Mouse (Mus musculus): ENCODE results near the gene Gm13420. TPM values are rescaled to one million over a fixed set of nuclear protein-coding genes. Genes with fewer than 3 reads are reported as not detected.

Gm13420 gene
- polyA plus RNA-seq, 1 experiment from 2014 or later: not detected

DNA sequence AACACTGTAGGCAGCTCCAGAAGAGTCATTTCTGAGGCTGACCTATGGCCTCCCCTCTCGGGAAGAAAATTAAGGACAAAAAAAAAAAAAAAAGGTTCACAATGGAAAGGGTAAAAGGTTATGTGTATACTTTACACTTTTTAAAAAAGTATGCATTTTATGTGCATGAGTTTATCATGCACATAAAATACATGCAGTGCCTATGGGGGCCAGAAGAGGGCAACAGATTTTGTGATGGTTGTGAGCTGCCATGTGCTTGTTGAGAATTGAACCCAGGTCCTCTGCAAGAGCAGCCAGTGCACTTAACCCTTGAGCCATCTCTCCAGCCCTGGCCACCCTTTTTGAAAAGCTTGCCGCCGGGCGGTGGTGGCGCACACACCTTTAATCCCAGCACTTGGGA is 3.6 kb downstream of the Gm13420 start:
- 45% methylated on average over 5 of the region's 5 CpGs for WGBS
- peak; percentile 43 for DNase-seq (ENCODE audit: low spot score)
- H3K27ac ChIP-seq (replicated peaks; ENCODE audit: low read depth, low read length): no peak overlapping the region
- H3K36me3 ChIP-seq (ENCODE audit: control insufficient read depth, insufficient read depth, low read length): no peaks in the 10 kb centered on the region
- no peak overlapping the region for H3K4me2 ChIP-seq (ENCODE audit: low read depth, severe bottlenecking)
- ATAC-seq (ENCODE audit: insufficient number of reproducible peaks, low FRiP score, low TSS enrichment, low read depth): no peak
- peaks cover 8% of the 10 kb centered on the region; the same call in 1 of the 2 replicates for H3K4me1 ChIP-seq (ENCODE audit: control insufficient read depth, insufficient read depth, low read length)
- no peak overlapping the region for H3K4me3 ChIP-seq (ENCODE audit: low read depth, low read length)
- no peak overlapping the region for H3K9ac ChIP-seq (ENCODE audit: low read length)
- H3K27me3 ChIP-seq (ENCODE audit: control insufficient read depth, insufficient read depth, low read length): peaks cover 61% of the 10 kb centered on the region
- H3K9me3 ChIP-seq (ENCODE audit: control insufficient read depth, low read length): no peaks in the 10 kb centered on the region

DNA sequence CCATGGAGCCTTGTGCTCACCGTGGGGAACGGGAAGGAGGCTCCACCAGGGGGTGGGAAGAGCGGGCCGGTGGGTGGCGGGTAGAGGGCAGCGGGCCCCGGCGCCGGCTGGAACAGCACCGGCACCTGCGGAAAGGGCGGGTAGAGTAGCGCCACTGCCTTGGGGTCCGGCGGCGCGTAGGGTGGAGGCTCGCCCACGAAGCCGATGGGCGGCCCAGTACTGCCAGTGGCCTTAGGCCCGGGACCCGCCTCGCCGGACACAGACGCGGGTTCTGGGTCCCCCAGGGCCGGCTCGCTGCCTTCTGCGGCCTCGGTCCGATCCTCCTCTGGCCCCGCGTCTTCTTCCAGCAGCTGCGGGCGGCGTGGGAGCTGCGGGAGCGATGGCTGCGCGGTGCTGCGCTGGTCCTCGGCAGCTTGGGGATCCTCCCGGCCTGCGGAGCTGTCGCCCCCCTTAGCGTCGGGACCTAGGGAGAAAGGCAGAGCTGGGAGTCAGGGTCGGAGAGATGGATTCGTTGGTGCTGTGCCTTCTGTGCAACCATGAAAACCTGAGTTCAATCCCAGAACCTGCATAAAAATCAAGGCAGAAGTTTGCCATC is 4.2 kb downstream of the Gm13420 start:
- Histone ChIP-seq H3K27me3 (ENCODE audit: control insufficient read depth, insufficient read depth, low read length) (peaks cover 57% of the 10 kb centered on the region), H3K27ac (replicated peaks; ENCODE audit: low read depth, low read length) (no peak overlapping the region), H3K4me1 (ENCODE audit: control insufficient read depth, insufficient read depth, low read length) (peaks cover 8% of the 10 kb centered on the region; the same call in 1 of the 2 replicates), H3K4me2 (ENCODE audit: low read depth, severe bottlenecking) (peak overlapping the region; percentile 55), H3K9ac (ENCODE audit: low read length) (peak overlapping the region; percentile 22; the same call in 1 of the 2 replicates), H3K9me3 (ENCODE audit: control insufficient read depth, low read length) (no peaks in the 10 kb centered on the region), H3K4me3 (ENCODE audit: low read depth, low read length) (peak overlapping the region; percentile 23), H3K36me3 (ENCODE audit: control insufficient read depth, insufficient read depth, low read length) (no peaks in the 10 kb centered on the region)
- WGBS: 4% methylated on average over 38 of the region's 50 CpGs
- DNase-seq (ENCODE audit: low spot score) (no peak), ATAC-seq (ENCODE audit: insufficient number of reproducible peaks, low FRiP score, low TSS enrichment, low read depth) (no peak)

GRCm38 (mm10) chr2:29744256-29744655 is 7.2 kb downstream of the Gm13420 start:
- no peak overlapping the region for H3K9ac ChIP-seq (ENCODE audit: low read length)
- no peak overlapping the region for H3K27ac ChIP-seq (replicated peaks; ENCODE audit: low read depth, low read length)
- no peak overlapping the region for H3K4me3 ChIP-seq (ENCODE audit: low read depth, low read length)
- H3K36me3 ChIP-seq (ENCODE audit: control insufficient read depth, insufficient read depth, low read length): no peaks in the 10 kb centered on the region
- no peak overlapping the region for H3K4me2 ChIP-seq (ENCODE audit: low read depth, severe bottlenecking)
- no peaks in the 10 kb centered on the region for H3K9me3 ChIP-seq (ENCODE audit: control insufficient read depth, low read length)
- ATAC-seq (ENCODE audit: insufficient number of reproducible peaks, low FRiP score, low TSS enrichment, low read depth) (no peak), DNase-seq (ENCODE audit: low spot score) (no peak)
- peaks cover 4% of the 10 kb centered on the region; the same call in 1 of the 2 replicates for H3K4me1 ChIP-seq (ENCODE audit: control insufficient read depth, insufficient read depth, low read length)
- 91% methylated on average over 6 of the region's 6 CpGs for whole genome bisulfite sequencing
- peaks cover 31% of the 10 kb centered on the region for H3K27me3 ChIP-seq (ENCODE audit: control insufficient read depth, insufficient read depth, low read length)

GRCm38 (mm10) chr2:29741207-29741606 is 10.3 kb downstream of the Gm13420 start:
- H3K9me3 ChIP-seq (ENCODE audit: control insufficient read depth, low read length): no peaks in the 10 kb centered on the region
- DNase-seq (ENCODE audit: low spot score) (no peak), ATAC-seq (ENCODE audit: insufficient number of reproducible peaks, low FRiP score, low TSS enrichment, low read depth) (no peak)
- H3K4me2 ChIP-seq (ENCODE audit: low read depth, severe bottlenecking): no peak overlapping the region
- H3K4me3 ChIP-seq (ENCODE audit: low read depth, low read length): no peak overlapping the region
- H3K4me1 ChIP-seq (ENCODE audit: control insufficient read depth, insufficient read depth, low read length): no peaks in the 10 kb centered on the region
- no peak overlapping the region for H3K27ac ChIP-seq (replicated peaks; ENCODE audit: low read depth, low read length)
- no peak overlapping the region for H3K9ac ChIP-seq (ENCODE audit: low read length)
- H3K27me3 ChIP-seq (ENCODE audit: control insufficient read depth, insufficient read depth, low read length): peaks cover 6% of the 10 kb centered on the region
- 94% methylated on average over 6 of the region's 6 CpGs for WGBS
- H3K36me3 ChIP-seq (ENCODE audit: control insufficient read depth, insufficient read depth, low read length): peaks cover 10% of the 10 kb centered on the region; the same call in 1 of the 2 replicates

GRCm38 (mm10) chr2:29739368-29739767 is 12.1 kb downstream of the Gm13420 start:
- Histone ChIP-seq H3K36me3 (ENCODE audit: control insufficient read depth, insufficient read depth, low read length) (peaks cover 13% of the 10 kb centered on the region; the same call in 1 of the 2 replicates), H3K4me3 (ENCODE audit: low read depth, low read length) (no peak overlapping the region), H3K4me1 (ENCODE audit: control insufficient read depth, insufficient read depth, low read length) (no peaks in the 10 kb centered on the region), H3K27ac (replicated peaks; ENCODE audit: low read depth, low read length) (no peak overlapping the region), H3K4me2 (ENCODE audit: low read depth, severe bottlenecking) (no peak overlapping the region), H3K9ac (ENCODE audit: low read length) (no peak overlapping the region), H3K9me3 (ENCODE audit: control insufficient read depth, low read length) (no peaks in the 10 kb centered on the region), H3K27me3 (ENCODE audit: control insufficient read depth, insufficient read depth, low read length) (no peaks in the 10 kb centered on the region)
- ATAC-seq (ENCODE audit: insufficient number of reproducible peaks, low FRiP score, low TSS enrichment, low read depth) (no peak), DNase-seq (ENCODE audit: low spot score) (no peak)
- 63% methylated on average over 5 of the region's 5 CpGs for WGBS

DNA sequence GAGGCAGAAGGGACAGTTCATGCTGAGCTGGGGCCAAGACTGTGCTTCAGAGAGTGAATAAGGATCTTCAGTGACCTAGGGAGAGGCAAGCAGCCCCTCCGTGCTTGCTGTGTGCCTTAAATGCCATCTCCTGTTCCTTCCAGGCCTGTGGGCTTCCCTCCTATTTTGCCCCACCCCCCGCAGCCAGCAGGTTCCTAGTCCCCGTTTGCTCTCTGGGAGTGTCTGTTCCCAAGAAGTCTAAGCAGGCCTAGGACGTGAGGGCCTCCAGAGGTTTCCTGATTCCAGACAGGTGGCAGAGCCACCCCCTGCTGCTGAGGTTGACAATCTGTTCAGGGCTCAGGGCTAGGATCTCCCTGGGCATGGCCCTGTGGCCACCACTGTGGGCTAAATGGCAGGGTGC is 12.7 kb downstream of the Gm13420 start:
- ATAC-seq (ENCODE audit: insufficient number of reproducible peaks, low FRiP score, low TSS enrichment, low read depth) (no peak), DNase-seq (ENCODE audit: low spot score) (no peak)
- H3K4me3 ChIP-seq (ENCODE audit: low read depth, low read length): no peak overlapping the region
- H3K9ac ChIP-seq (ENCODE audit: low read length): no peak overlapping the region
- peaks cover 13% of the 10 kb centered on the region; the same call in 1 of the 2 replicates for H3K36me3 ChIP-seq (ENCODE audit: control insufficient read depth, insufficient read depth, low read length)
- 59% methylated on average over 4 of the region's 4 CpGs for WGBS
- H3K4me1 ChIP-seq (ENCODE audit: control insufficient read depth, insufficient read depth, low read length): no peaks in the 10 kb centered on the region
- H3K27me3 ChIP-seq (ENCODE audit: control insufficient read depth, insufficient read depth, low read length): no peaks in the 10 kb centered on the region
- H3K9me3 ChIP-seq (ENCODE audit: control insufficient read depth, low read length): no peaks in the 10 kb centered on the region
- no peak overlapping the region for H3K4me2 ChIP-seq (ENCODE audit: low read depth, severe bottlenecking)
- H3K27ac ChIP-seq (replicated peaks; ENCODE audit: low read depth, low read length): no peak overlapping the region

- no peak for ATAC-seq (ENCODE audit: insufficient number of reproducible peaks, low FRiP score, low TSS enrichment, low read depth)
- WGBS: 91% methylated on average over 12 of the region's 12 CpGs
- Histone ChIP-seq H3K36me3 (ENCODE audit: control insufficient read depth, insufficient read depth, low read length) (peaks cover 14% of the 10 kb centered on the region; the same call in 1 of the 2 replicates), H3K4me3 (ENCODE audit: low read depth, low read length) (no peak overlapping the region), H3K9me3 (ENCODE audit: control insufficient read depth, low read length) (no peaks in the 10 kb centered on the region), H3K27me3 (ENCODE audit: control insufficient read depth, insufficient read depth, low read length) (no peaks in the 10 kb centered on the region), H3K27ac (replicated peaks; ENCODE audit: low read depth, low read length) (no peak overlapping the region), H3K4me2 (ENCODE audit: low read depth, severe bottlenecking) (no peak overlapping the region), H3K9ac (ENCODE audit: low read length) (no peak overlapping the region), H3K4me1 (ENCODE audit: control insufficient read depth, insufficient read depth, low read length) (no peaks in the 10 kb centered on the region)
- DNase-seq (ENCODE audit: low spot score): no peak
Observed at GRCm38 (mm10) chr2:29737209-29737925, 14.1 kb downstream of the Gm13420 start.

DNA sequence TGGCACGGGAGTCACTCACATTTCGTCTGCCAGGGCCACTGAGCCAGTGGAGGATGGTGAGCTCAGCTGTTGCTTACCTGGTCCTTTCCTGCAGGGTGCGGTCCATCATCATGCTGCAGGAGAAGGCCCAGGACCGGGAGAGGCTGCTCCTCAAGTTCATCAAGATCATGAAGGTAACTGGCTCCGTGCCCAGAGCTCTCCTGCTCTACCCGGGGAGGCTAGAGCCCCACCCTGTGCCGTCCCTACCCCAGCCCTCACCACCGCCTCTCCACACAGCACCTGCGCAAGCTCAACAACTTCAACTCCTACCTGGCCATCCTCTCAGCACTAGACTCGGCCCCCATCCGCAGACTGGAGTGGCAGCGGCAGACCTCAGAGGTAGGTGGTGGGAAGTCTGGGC is 15.8 kb downstream of the Gm13420 start:
- WGBS: 95% methylated on average over 12 of the region's 12 CpGs
- no peak overlapping the region for H3K9ac ChIP-seq (ENCODE audit: low read length)
- no peak for ATAC-seq (ENCODE audit: insufficient number of reproducible peaks, low FRiP score, low TSS enrichment, low read depth)

More for the DNA sequence above, 15.8 kb downstream of the Gm13420 start:
- H3K36me3 ChIP-seq (ENCODE audit: control insufficient read depth, insufficient read depth, low read length): peaks cover 17% of the 10 kb centered on the region; the same call in 1 of the 2 replicates
- H3K4me2 ChIP-seq (ENCODE audit: low read depth, severe bottlenecking): no peak overlapping the region
- H3K4me1 ChIP-seq (ENCODE audit: control insufficient read depth, insufficient read depth, low read length): no peaks in the 10 kb centered on the region
- no peak for DNase-seq (ENCODE audit: low spot score)
- H3K4me3 ChIP-seq (ENCODE audit: low read depth, low read length): no peak overlapping the region
- no peak overlapping the region for H3K27ac ChIP-seq (replicated peaks; ENCODE audit: low read depth, low read length)
- H3K27me3 ChIP-seq (ENCODE audit: control insufficient read depth, insufficient read depth, low read length): no peaks in the 10 kb centered on the region
- no peaks in the 10 kb centered on the region for H3K9me3 ChIP-seq (ENCODE audit: control insufficient read depth, low read length)

Measured in limb, embryonic 11.5 days (tissue).